Mouse (Mus musculus) retina, adult 2 months (tissue): ENCODE data around the gene Otud3.
"Not testable (repeated sequence)": the region's sequence is repeated elsewhere in the genome, so short reads cannot be mapped to it uniquely, and the experiment has no call there.

Experiments
- DNase-seq: peaks from one replicate; pipeline ENCODE4 v3.0.0-alpha.2; 2012; ENCODE audit warnings: low read depth, low spot score

The Otud3 gene

DNA sequence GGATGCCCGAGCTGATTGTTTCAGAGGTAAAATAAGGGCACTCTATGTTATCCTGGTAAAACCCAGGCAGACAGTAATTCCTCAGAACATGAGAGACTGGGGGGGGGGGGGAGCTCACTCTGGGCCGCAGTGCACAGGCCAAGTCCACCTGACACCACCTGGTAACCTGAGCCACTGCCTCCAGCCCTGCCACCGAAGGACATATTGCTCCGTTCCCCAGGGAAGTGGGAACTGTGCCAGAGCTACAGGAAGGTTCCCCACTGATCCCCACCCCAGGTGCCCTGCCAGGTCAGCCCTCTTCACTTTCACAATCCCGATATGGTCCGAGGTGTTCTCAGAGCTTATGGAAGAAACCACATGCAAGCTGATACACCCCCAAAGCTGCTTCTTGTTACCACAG is 21.1 kb downstream of the Otud3 start:
- DNase-seq: no peak

DNA sequence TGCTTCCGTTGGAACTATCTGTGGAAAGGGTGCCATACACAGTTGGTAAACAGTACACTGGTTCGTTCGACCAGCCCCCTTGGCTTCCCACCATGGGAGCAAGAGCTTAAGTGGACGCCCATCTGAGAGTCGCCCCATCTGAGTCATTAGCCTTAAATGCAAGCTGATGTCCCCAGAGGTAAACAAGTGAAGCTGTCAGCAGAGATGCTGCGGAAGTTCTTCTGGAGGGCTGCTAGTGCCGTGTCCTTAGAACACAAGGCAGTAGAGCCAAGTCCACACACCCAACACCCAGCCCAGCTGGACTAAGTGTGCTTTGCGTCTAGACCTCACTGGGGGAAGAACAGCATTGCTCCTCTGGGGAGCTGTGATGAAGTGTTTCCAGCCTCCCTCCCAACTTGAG is 24.1 kb downstream of the Otud3 start:
- no peak for DNase-seq

DNA sequence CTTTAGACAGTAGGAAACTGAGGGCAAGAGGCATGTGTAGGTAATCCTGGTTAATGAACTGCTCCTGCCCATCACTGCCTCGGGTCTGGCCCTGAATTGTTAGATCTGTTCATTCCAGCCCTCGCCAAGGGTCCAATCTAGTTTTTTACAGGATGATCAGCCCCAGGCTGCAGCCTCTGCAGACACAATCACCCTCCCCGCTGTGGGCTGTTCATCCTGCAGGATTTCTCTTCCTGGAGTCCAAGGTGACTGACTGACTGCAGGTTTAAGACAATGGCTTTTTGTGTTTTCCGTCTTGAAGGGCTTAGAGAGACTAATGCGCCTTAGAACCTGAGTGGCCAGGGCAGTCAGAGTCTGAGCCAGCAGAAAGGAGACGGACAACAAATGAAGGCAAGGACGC is 24.6 kb downstream of the Otud3 start:
- no peak for DNase-seq

DNA sequence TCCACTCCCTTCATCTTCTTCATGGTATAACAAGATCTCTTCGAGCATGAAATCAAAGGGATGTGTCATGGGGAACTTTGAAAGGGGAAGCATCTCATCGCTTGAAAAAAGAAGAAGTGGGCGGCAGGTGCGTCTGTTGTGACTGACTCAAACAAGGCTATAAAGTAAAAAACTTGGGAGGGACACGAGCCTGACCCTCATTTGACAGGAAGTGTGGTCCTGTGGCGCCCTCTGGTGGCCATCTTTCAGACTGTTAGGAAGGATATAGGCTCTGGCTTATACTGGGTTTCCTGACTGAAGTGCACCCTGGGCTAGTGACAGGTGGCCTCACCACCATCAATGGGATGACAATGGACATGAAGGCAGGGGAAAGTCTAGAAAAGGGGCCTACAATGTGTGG is 29.5 kb downstream of the Otud3 start:
- peak; percentile 40 for DNase-seq

DNA sequence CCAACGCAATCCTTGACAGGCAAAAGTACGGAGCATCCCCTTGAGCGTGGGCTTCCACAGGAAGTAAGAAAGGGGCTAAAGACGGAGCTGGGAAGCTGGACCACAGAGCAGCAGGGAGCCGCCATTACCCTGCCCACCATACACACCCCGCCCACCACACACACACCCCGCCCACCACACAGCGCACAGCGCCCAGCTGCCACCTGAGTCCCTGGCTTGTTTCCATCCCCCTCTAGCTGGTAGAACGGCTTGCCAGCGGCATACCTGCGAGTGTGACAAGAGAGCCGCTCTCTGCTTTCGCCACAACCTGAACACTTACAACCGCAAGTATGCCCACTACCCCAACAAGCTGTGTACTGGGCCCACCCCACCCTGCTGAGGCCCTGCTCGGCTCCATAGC is 31.6 kb downstream of the Otud3 start:
- no peak for DNase-seq

DNA sequence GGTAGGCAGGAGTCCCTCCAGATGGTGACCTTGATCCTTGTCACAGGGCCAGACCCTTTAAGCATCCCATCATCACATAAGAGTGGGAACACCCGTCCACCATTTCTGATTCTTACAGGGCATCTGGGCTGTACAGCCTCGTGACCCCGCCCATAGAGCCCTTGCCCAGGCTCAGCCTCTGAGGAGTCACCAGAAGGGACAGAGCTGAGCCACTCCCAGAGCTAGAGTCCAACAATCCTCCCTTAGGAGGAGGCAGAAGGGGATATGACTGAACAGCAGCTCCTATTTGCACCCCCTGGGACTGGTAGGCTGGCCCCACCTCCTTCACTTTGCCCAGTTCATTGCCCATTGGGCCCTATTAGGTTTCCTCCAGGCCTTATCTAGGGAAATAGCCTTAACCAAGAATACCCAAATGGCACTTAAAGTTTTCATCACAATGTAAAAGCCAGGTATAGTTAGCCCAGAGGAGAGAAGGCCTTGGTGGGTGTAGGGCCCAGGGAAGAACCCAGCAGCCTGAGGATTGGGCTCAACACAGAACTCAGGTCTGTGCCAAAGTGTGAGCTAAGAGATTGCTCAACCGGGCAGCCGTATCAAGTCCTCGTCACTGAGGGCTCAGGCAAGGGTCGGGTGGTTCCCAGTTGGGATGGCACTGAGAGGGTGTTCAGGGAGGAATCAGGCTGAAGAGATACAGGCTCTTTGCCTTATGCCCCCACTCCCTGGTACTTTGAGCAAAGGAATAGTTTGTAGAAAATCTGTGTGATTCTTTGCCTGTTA is 32.7 kb downstream of the Otud3 start:
- no peak for DNase-seq

DNA sequence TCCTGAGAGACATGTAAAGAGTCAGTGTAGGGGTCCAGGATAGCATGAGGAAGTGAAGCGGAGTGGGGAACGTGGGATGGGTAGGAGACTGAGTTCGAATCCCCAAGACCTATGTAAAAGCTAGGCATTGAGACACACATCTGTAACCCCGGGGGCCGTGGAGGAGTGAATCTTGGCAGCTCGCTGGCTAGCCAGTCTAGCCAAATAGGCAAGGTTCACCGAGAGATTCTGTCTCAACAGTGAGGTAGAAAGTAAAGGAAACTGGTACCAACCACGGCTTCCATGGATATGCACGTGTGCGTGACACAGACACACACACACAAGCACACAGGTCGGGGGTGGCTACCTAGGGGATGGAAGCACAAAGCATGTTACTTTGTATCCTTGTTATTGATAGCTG is 33.9 kb downstream of the Otud3 start:
- no peak for DNase-seq

DNA sequence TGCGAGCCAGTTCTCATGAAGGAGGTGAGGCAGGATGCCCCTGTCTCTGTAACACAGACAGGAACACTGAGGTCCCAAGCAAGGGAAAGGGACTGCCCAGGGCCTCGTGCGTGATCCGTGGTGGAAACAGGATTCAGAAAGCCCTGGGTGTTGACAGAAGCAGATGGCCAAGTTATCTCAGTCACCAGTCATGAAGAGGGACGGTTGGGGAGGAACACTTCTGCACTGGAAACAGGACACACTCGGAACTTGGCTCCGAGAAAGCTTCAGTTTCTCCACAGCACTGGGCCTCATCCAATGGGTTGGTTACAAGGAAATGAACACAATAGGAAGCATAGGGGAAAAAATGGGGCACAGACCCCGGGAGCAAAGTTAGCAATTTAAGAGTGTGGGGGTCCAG is 35.0 kb downstream of the Otud3 start:
- DNase-seq: no peak

DNA sequence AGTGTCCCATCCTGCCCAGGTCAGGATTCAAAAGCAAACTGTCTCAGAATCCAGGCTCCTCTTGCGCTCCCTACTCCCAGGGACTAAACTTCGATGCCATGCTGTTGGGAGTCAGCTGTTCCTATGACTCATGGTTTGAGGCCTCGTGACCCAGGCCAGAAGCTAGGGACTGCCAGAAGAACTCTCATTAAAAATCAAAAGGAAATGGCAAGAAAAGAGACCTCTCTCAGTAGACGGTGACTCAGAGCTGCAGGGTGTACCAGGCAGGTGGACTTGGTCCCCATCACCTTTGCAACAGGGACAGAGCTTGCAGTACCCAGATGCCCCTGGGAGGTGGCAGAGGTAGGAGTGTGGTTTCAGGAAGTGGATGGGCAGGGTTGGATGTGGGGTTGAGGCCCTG is 36.0 kb downstream of the Otud3 start, which contains the start of gene Pla2g2e:
Pla2g2e (plus strand) TSS at position 212 of the 400 bp plus-strand sequence.
- DNase-seq: no peak

DNA sequence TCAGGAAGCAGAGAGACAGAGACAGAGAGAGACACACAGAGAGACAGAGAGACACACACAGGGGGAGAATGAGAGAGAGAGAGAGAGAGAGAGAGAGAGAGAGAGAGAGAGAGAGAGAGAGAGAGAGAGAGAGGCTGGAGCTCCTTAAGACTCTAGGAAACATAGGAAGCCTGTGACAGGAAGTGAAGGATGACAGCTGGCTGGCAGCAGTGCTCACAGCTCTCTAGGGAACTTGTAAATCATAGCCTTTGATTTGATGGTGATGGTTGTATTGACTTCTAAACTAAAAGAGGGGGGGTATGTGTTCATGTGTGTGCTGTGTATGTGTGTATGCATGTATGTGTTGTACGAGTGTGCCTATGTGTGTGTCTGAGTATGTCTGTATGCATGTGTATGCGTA is 37.8 kb downstream of the Otud3 start:
- DNase-seq: no peak

DNA sequence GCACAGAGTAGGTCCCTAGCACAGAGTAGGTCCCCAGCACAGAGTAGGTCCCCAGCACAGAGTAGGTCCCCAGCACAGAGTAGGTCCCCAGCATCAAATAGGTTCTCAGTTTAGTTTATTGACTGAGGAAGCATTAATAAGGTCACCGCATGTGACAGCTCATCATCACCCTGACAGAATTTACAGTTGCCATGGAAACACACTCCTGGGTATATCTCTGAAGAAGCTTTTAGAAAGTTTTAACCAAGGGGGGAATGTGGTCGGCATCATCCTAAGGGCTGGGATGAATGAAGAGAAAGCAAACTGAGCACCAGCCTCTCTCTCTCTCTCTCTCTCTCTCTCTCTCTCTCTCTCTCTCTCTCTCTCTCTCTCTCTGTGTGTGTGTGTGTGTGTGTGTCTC is 38.5 kb downstream of the Otud3 start:
- not testable (repeated sequence) for DNase-seq

DNA sequence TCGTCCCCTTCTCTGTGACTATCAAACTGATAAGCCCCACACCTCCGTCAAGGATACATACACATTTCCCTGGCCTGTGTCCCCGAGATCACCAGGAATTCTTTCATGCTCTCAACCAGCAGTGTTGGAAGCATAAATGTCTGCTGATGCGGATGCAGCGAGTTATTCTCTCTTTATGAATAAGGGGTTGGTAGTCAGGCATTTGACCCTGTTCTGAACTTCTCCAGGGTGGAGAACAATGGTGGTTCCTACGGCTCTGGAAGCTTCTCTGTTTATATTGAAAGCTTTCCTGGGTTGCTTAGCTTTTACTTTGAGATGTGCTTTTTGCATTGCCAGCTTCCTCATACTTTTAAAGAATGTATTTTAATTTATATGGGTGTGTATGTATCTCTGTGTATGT is 39.9 kb downstream of the Otud3 start, which contains the start of gene Gm13030:
Gm13030 (minus strand) TSS at position 101 of the 400 bp plus-strand sequence.
- DNase-seq: no peak

DNA sequence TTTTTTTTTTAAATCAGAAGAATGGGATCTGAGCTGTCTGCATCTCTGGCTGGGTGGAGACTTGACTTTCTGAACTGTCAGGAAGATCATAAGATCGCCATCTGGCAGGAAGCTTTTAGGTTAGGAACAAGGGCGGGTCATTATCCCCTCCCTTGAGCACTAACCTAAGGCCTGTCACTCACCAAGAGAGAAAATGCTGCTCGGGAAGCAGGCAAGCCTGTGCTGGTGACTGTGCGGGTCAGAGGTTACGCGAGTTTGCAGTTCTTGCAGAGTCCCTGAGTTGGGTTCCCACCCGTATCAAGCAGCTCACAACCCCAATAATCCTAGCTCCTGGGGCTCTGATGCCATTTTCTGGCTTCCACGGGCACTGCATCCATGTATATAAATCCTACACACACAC is 45.1 kb downstream of the Otud3 start:
- no peak for DNase-seq

DNA sequence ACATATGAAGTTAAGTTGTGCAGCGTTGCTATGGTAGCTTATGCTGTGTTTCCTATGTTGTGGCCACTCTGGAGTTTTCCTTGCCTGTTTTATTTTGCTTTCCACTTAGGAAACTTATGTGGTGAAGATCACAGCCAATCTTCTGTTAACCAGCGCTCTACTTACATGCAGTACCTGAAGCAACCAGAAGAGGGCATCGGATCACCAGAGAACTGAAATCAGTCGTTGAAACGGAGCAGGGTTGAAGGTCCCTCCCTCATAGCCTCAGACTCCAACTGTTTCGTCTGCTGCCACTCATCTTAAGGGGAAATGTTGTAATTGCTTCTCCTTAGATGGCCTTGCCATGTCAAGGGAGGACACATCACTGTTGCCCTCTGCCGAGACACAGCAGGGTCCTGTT is 47.3 kb downstream of the Otud3 start:
- peak; percentile 29 for DNase-seq

DNA sequence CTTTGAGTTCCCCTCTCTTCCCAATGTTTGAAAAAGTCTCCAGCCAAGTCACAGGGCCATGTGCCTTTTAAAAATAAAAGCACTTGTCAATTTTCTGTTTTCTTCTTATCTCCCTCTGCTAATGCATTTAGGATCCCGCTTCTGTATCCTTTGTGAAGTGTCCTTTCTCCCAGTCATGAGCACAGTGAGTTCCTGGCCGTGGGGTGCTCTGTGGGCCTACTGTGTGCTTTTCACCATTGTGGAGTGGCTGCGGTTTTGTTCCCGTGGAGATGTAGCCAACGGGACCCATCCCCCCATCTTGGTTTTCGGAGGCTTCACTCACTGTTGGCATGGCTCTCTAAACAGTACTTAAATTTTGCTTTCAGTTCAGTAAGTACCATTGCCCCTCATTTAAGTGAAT is 47.8 kb downstream of the Otud3 start:
- no peak for DNase-seq

DNA sequence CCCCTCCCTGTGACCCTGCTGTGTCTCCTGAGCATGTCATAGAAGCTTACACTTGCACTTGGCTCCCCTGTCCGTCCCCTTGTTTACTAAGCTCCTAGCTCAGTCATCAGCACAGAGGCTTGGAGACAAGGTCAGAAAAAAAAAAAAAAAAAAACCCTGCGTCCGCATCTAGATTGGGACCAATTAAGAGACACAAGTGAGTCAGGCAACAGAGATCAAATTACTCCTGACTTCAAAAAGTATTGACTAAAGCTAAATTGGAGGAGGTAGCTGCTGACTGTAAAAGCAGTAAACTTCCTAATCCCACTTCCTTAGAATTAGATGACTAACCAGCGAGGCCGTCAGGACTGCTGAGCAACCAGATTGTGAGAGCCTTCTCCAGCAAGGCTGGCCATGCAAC is 48.7 kb downstream of the Otud3 start:
- no peak for DNase-seq

DNA sequence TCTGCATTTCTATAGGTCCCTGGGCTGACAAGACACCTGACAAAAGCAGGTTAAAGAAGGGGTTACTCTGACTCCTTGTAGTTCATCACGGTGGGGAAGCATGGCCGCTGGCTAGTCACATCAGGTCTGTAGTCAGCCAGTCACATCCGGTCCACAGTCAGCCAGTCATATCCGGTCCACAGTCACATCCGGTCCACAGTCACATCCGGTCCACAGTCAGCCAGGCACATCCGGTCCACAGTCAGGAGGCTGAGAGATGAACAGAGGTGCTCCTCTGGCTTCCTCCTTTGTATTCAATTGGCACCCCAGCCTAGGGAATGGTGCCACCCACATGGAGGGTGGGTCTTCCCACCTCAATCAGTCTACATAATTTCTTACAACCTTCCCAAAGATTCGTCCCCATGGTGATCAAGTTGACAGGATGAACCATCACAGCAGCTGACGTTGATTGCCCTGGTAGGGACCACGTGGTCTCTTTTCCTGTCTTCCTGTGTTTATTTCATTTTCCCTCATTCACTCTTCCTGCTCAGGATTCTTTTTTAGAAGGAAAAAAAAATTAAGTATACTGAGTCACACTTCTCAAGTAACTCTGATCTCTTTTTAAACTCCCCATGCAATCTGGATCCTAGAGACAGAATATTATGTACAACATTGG is 50.3 kb downstream of the Otud3 start, which contains the start of gene Pla2g5:
Pla2g5 (minus strand) TSS at position 139 of the 655 bp plus-strand sequence.
- no peak for DNase-seq

DNA sequence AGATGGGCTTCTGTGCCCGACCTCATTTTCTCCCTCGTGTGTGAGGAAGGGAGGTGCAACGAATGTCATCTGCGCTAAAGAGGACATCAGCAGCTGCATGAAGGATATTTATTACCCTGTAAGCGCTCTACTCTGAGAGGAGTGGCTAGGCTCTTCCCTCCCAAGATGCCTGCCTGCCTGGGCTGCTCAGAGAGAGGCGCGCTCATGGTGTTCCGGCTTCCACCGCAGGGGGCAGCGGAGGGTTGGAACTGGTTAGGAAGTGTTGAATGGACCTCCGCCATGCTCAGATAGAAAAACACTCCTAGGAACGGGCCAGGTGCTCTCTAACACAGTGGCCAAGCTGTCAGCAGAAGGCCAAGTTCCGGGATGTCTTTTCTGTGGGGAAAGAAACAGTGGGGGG is 54.0 kb downstream of the Otud3 start:
- peak; percentile 51 for DNase-seq

DNA sequence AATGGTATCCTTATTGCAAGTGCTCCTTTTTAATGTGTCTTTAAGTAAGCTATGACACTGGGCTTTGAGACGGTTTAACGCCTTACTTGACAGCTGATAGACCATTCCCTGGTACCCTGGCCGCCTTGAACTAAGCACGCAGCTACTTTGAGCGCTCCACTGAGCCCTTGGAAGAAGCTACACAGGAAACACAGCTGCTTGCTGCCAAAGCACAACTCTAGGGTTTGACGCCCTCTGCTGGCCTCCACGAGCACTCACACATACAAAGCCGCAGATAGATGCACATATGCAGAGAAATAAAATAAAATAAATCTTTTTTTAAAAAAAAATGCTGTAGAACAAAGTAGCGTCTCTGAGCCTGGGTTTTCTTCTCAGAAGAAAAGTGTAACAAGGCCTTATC is 54.5 kb downstream of the Otud3 start:
- DNase-seq: peak; percentile 37

DNA sequence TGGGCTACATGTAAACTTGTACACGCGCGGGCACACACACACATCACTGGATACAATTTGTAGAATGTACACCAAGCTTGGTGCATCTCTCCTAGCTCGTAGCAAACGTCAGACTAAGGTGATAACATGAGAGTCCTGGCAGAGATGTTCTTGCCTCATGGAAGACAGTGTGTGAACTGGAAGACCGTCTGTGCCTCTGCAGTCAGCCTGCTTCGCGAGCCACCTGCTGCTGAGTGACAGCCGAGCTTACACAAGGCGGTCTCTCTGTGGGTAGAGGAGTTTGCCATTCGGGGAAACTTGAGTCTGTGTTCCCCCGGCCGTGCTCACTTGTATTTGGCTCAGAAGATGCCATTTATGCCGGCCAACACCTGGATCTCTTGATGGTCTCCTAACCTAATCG is 55.3 kb downstream of the Otud3 start:
- DNase-seq: no peak

DNA sequence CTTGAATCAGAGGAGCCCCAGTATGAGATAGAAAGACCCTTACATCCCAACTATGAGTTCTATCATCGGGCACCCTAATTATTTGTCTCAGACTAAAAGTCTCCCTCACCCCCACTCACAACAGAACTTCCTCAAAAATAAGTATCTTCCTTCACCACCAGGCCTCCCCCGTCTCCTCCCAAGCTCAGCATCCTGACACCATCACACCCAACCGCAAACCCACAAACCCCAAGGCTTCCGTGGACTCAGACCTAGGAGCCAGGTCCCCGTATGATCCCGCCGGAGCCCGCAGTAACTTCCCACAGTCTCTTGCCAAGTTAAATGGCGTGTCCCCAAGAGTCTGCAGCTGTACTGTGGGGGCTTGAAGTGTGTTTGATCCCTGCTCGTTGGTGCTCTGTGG is 56.2 kb downstream of the Otud3 start:
- no peak for DNase-seq

DNA sequence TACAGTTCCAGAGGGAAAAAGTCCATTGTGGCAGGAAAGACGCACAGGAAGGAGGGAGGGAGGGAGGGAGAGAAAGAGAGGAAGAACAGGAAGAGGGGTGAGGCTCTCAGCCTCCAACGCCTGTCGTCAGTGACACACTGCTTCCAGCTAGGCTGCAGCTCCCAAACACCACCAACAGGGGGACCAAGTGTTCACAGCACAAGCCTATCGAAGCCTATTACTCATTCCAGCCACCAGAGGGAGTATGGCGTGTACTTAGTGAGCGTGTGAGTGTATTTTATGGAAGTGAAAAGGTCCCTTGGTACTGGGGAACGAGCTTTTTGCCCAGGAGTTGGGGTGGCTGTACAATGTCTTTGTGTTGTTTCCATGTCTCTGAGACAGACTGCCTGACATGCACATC is 57.3 kb downstream of the Otud3 start:
- DNase-seq: peak; percentile 75

DNA sequence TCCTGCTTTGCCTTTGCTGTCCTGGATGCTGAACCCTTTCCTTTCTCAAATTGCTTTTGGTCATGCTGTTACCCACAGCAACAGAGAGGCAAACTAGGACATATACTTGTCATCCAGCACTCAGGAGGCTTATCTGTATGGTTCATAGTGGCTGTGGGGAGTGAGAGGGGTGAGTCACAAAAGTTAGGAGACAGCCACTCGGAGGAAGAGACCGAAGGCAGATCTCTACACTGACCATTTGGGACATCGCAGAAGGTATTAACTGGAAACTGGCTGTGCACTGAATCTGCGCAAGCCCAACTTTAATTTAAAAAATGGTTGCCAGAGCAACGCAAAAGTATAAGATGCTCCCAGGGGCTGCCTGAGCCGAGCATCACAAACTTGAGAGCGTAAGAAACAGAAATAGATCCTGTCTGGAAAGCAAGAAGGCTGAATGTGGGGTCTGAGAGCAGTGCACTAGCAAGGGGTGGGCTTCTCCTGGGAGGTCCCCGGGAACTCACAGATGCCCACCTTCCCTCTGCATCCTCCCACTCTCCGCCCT is 58.6 kb downstream of the Otud3 start:
- no peak for DNase-seq
